21 mouse cellular contexts compared by ENCODE assay signal in the genomic region with DNA sequence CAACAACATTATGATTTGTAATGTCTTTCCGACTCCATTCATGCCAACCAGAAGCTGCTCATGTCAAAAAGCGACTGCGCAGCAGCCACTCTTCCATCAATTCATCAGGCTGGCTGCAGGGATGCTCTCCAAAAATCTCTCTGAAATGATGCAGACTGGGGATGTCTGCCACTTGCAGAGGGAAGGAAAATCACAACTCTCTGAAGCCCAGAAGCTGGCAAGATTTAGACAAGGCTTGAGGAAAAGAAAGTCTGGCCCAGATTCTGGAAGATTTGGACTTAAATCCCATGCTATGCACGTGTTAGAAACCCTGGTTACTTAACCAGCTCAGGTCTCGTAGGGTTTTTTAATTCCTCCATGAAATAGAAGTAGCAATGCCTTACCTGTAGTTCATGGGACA.
DNase-seq lines count a peak whose midpoint lies in the region; ATAC-seq and TF ChIP-seq lines count a peak whose summit lies in the region.
"Had no signal": no experiment of that assay in that cellular context is flagged by ENCODE, and none has a peak within 500 bp of the region (broad histone marks: within the 10 kb centered on the region; RNA-seq: fewer than 3 reads in every experiment).

No protein-coding gene starts in this region.

- ATAC-seq in forebrain, embryonic 16.5 days: peak; percentile 53; the same call in 1 of the 2 replicates
- ATAC-seq: activated CD4-positive, CD25-positive, alpha-beta regulatory T cell, adult 4 months; liver, embryonic 12.5 days had no signal

- peak overlapping the region; percentile 67 for H3K27ac ChIP-seq in forebrain, embryonic 16.5 days (ENCODE audit: low read length)
- H3K27ac ChIP-seq in forebrain, embryonic 10.5 days: no peak overlapping the region
- peak overlapping the region; percentile 32; the same call in 1 of the 2 replicates for H3K27ac ChIP-seq in layer of hippocampus, adult 2 months
- H3K27ac ChIP-seq: heart, embryonic 10.5 days; limb, embryonic 12.5 days; liver, embryonic 12.5 days had no signal

- H3K9ac ChIP-seq in forebrain, embryonic 16.5 days (replicated peaks; ENCODE audit: low read depth, low read length): no peak overlapping the region
- H3K9ac ChIP-seq: limb, embryonic 12.5 days; liver, embryonic 12.5 days had no signal

- peaks cover 33% of the 10 kb centered on the region for H3K4me1 ChIP-seq in forebrain, embryonic 16.5 days (replicated peaks; ENCODE audit: control insufficient read depth, insufficient read depth, low read length)
- H3K4me1 ChIP-seq in forebrain, embryonic 10.5 days: peaks cover 7% of the 10 kb centered on the region
- H3K4me1 ChIP-seq: limb, embryonic 12.5 days had no signal

- no peaks in the 10 kb centered on the region for H3K27me3 ChIP-seq in forebrain, embryonic 16.5 days (replicated peaks; ENCODE audit: control insufficient read depth, insufficient read depth, low read length)
- H3K27me3 ChIP-seq in forebrain, embryonic 10.5 days (ENCODE audit: poor library complexity, severe bottlenecking): no peaks in the 10 kb centered on the region; the same call in 1 of the 2 replicates
- H3K27me3 ChIP-seq: limb, embryonic 12.5 days had no signal

- no peak for DNase-seq in forebrain, embryonic 10.5 days (ENCODE audit: extremely low spot score, low spot score)
- DNase-seq in layer of hippocampus, adult 2 months (ENCODE audit: low spot score in 2 of 2): peak in 1 of 2 experiments; percentile 39
- DNase-seq in layer of hippocampus, postnatal 25 days (ENCODE audit: extremely low spot score in 1 of 2, low spot score in 1 of 2): no peak
- DNase-seq in right cerebral cortex, adult 18-20 months: peak; percentile 60
- no peak for DNase-seq in right cerebral cortex, postnatal 25 days
- no peak for DNase-seq in testis, postnatal 14 days (ENCODE audit: low spot score)
- DNase-seq: adrenal gland, postnatal 10 days; cerebellum, adult 18-20 months; cerebellum, postnatal 25 days; gastrocnemius, postnatal 36 days; kidney, adult 2 months; kidney, postnatal 10 days; lung, adult 2 months; lung, postnatal 36 days; thymus, postnatal 25 days had no signal

- H3K36me3 ChIP-seq in forebrain, embryonic 16.5 days (ENCODE audit: control insufficient read depth, insufficient read depth): no peaks in the 10 kb centered on the region
- H3K36me3 ChIP-seq in forebrain, embryonic 10.5 days (replicated peaks): no peaks in the 10 kb centered on the region
- H3K36me3 ChIP-seq: G1E; heart, embryonic 10.5 days; limb, embryonic 12.5 days; liver, embryonic 12.5 days had no signal

- no peak overlapping the region for H3K4me3 ChIP-seq in forebrain, embryonic 16.5 days (replicated peaks; ENCODE audit: low read length)
- no peak overlapping the region for H3K4me3 ChIP-seq in forebrain, embryonic 10.5 days
- H3K4me3 ChIP-seq in layer of hippocampus, adult 2 months: no peak overlapping the region
- H3K4me3 ChIP-seq: heart, embryonic 10.5 days; limb, embryonic 12.5 days; liver, embryonic 12.5 days had no signal

- WGBS in forebrain, embryonic 16.5 days: 70% methylated on average over 5 of the region's 5 CpGs
- 89% methylated on average over 5 of the region's 5 CpGs for WGBS in forebrain, embryonic 10.5 days

- no peak overlapping the region for H3K4me2 ChIP-seq in forebrain, embryonic 16.5 days (ENCODE audit: low read length)
- H3K4me2 ChIP-seq: limb, embryonic 12.5 days; liver, embryonic 12.5 days had no signal

- TF ChIP-seq CTCF in layer of hippocampus, adult 2 months (conservative IDR thresholded peaks at IDR 0.05): no peak

- H3K9me3 ChIP-seq in forebrain, embryonic 16.5 days (ENCODE audit: control insufficient read depth, low read length): no peaks in the 10 kb centered on the region
- no peaks in the 10 kb centered on the region for H3K9me3 ChIP-seq in forebrain, embryonic 10.5 days
- H3K9me3 ChIP-seq: heart, embryonic 10.5 days; limb, embryonic 12.5 days; liver, embryonic 12.5 days had no signal
